Mouse (Mus musculus): ENCODE data around the gene Slc24a3.
A peak's percentile ranks its signal among the peaks of the same experiment; 100 is the strongest.

Slc24a3 gene

GRCm38 (mm10) chr2:145197076-145197475, 29.5 kb downstream of the Slc24a3 start:
- no peak for DNase-seq (ENCODE audit: low read depth, low spot score)

- no peak for DNase-seq (ENCODE audit: low read depth, low spot score)
Observed at GRCm38 (mm10) chr2:145213587-145213986, 46.0 kb downstream of the Slc24a3 start.

GRCm38 (mm10) chr2:145214086-145214831, 46.7 kb downstream of the Slc24a3 start:
- no peak for DNase-seq (ENCODE audit: low read depth, low spot score)

- no peak for DNase-seq (ENCODE audit: low read depth, low spot score)
Observed at GRCm38 (mm10) chr2:145216580-145216979, 49.0 kb downstream of the Slc24a3 start.

- DNase-seq (ENCODE audit: low read depth, low spot score), result no peak
Observed at GRCm38 (mm10) chr2:145217422-145217821, 49.9 kb downstream of the Slc24a3 start.

- DNase-seq (ENCODE audit: low read depth, low spot score), result no peak
Observed at GRCm38 (mm10) chr2:145219246-145219645, 51.7 kb downstream of the Slc24a3 start.

- DNase-seq (ENCODE audit: low read depth, low spot score), result no peak
Observed at GRCm38 (mm10) chr2:145223646-145224045, 56.1 kb downstream of the Slc24a3 start.

GRCm38 (mm10) chr2:145225640-145226039, 58.1 kb downstream of the Slc24a3 start:
- DNase-seq (ENCODE audit: low read depth, low spot score), result no peak

- DNase-seq (ENCODE audit: low read depth, low spot score), result no peak
Observed at GRCm38 (mm10) chr2:145226100-145226499, 58.5 kb downstream of the Slc24a3 start.

GRCm38 (mm10) chr2:145227351-145227750, 59.8 kb downstream of the Slc24a3 start:
- DNase-seq (ENCODE audit: low read depth, low spot score), result no peak

- peak; percentile 3 for DNase-seq (ENCODE audit: low read depth, low spot score)
Observed at GRCm38 (mm10) chr2:145232764-145233484, 65.4 kb downstream of the Slc24a3 start.

GRCm38 (mm10) chr2:145233547-145234398, 66.2 kb downstream of the Slc24a3 start:
- no peak for DNase-seq (ENCODE audit: low read depth, low spot score)

GRCm38 (mm10) chr2:145246384-145246783, 78.8 kb downstream of the Slc24a3 start:
- DNase-seq (ENCODE audit: low read depth, low spot score), result peak; percentile 4

GRCm38 (mm10) chr2:145248185-145248584, 80.6 kb downstream of the Slc24a3 start:
- no peak for DNase-seq (ENCODE audit: low read depth, low spot score)

GRCm38 (mm10) chr2:145257332-145257731, 89.8 kb downstream of the Slc24a3 start:
- DNase-seq (ENCODE audit: low read depth, low spot score), result no peak

GRCm38 (mm10) chr2:145257855-145258254, 90.3 kb downstream of the Slc24a3 start:
- DNase-seq (ENCODE audit: low read depth, low spot score), result no peak

- no peak for DNase-seq (ENCODE audit: low read depth, low spot score)
Observed at GRCm38 (mm10) chr2:145260574-145260973, 93.0 kb downstream of the Slc24a3 start.

GRCm38 (mm10) chr2:145262153-145262552, 94.6 kb downstream of the Slc24a3 start:
- no peak for DNase-seq (ENCODE audit: low read depth, low spot score)

- no peak for DNase-seq (ENCODE audit: low read depth, low spot score)
Observed at GRCm38 (mm10) chr2:145266723-145267122, 99.2 kb downstream of the Slc24a3 start.

- no peak for DNase-seq (ENCODE audit: low read depth, low spot score)
Observed at GRCm38 (mm10) chr2:145268971-145269370, 101.4 kb downstream of the Slc24a3 start.

- peak; percentile 16 for DNase-seq (ENCODE audit: low read depth, low spot score)
Observed at GRCm38 (mm10) chr2:145269410-145269809, 101.9 kb downstream of the Slc24a3 start.

Measured in ZHBTc4 (cell line).